Mouse (Mus musculus) lung, embryonic 14.5 days (tissue): Measurements from ENCODE around the gene Vwa8. TPM values are rescaled to one million over a fixed set of nuclear protein-coding genes. Genes with fewer than 3 reads are reported as not detected.

Experiments
- ATAC-seq: fragments of 200-750 bp; cut with Nextera tagmentation; 2 replicates; pipeline ENCODE4 v1.8.0; 2017; ENCODE audit warnings: mild to moderate bottlenecking, moderate TSS enrichment, moderate library complexity; ENCODE audit not compliant: insufficient read depth
- DNase-seq: peaks from one replicate; pipeline ENCODE4 v3.0.0-alpha.2; 2015
- H3K27ac ChIP-seq: fragments of 300-500 bp; sonication (generic); 2 replicates; pipeline ENCODE4 v1.5.1; 2014; ENCODE audit warnings: low read depth, mild to moderate bottlenecking, moderate library complexity
- H3K27me3 ChIP-seq: fragments of 300-500 bp; sonication (generic); 2 replicates; pipeline ENCODE4 v1.6.1; 2014; ENCODE audit warnings: low read length, control low read depth; ENCODE audit not compliant: insufficient read depth
- H3K36me3 ChIP-seq: fragments of 300-500 bp; sonication (generic); 2 replicates; pipeline ENCODE4 v1.6.1; 2014; ENCODE audit warnings: control low read depth; ENCODE audit not compliant: insufficient read depth
- H3K4me1 ChIP-seq: fragments of 300-500 bp; sonication (generic); 2 replicates; pipeline ENCODE4 v1.6.1; 2014; ENCODE audit warnings: antibody characterized with exemption, control low read depth; ENCODE audit not compliant: insufficient read depth
- H3K4me2 ChIP-seq: fragments of 300-500 bp; sonication (generic); 2 replicates; pipeline ENCODE4 v1.6.1; 2014; ENCODE audit warnings: mild to moderate bottlenecking
- H3K4me3 ChIP-seq: fragments of 300-500 bp; sonication (generic); 2 replicates; pipeline ENCODE4 v1.5.1; 2014; ENCODE audit warnings: low read depth, low read length
- H3K9ac ChIP-seq: fragments of 300-500 bp; sonication (generic); 2 replicates; pipeline ENCODE4 v1.6.1; 2014
- H3K9me3 ChIP-seq: fragments of 300-500 bp; sonication (generic); 2 replicates; pipeline ENCODE4 v1.6.1; 2016; ENCODE audit warnings: low read depth, low read length, control low read depth
- CTCF ChIP-seq: IDR thresholded peaks from 2 replicates; pipeline ENCODE4 v1.5.1; 2016; ENCODE audit warnings: antibody characterized with exemption, low read depth
- WGBS: fragments of 180-500 bp; shearing (Covaris S2); extraction: QIAGEN DNeasy Blood & Tissue Kit; methylation state at CpG from one replicate; pipeline ENCODE4 v1.1.7; 2014; 5-methylcytosine and 5-hydroxymethylcytosine counted together
- polyA plus RNA-seq: library from polyadenylated mRNA; unstranded; fragments of >200 nt; fragmentation: Nextera tagmentation; extraction: Ambion mirVana; gene quantifications from 2 replicates; pipeline ENCODE4 v1.2.1, GENCODE M21; 2014

Vwa8 gene
- polyA plus RNA-seq, 1 experiment from 2014 or later, result 12.5 TPM

- Histone ChIP-seq H3K4me1 (no peaks in the 10 kb centered on the region), H3K27ac (no peak overlapping the region), H3K27me3 (no peaks in the 10 kb centered on the region), H3K4me3 (no peak overlapping the region), H3K36me3 (no peaks in the 10 kb centered on the region), H3K4me2 (no peak overlapping the region), H3K9ac (no peak overlapping the region), H3K9me3 (no peaks in the 10 kb centered on the region)
- WGBS, result 87% methylated on average over 2 of the region's 2 CpGs
- DNase-seq, result no peak
- ATAC-seq, result no peak
- no peak for TF ChIP-seq CTCF
Observed at GRCm38 (mm10) chr14:79234513-79234912, 385.7 kb downstream of the Vwa8 start.

- Histone ChIP-seq H3K36me3 (no peaks in the 10 kb centered on the region), H3K9ac (no peak overlapping the region), H3K9me3 (no peaks in the 10 kb centered on the region), H3K4me3 (no peak overlapping the region), H3K27ac (no peak overlapping the region), H3K27me3 (no peaks in the 10 kb centered on the region), H3K4me2 (no peak overlapping the region), H3K4me1 (no peaks in the 10 kb centered on the region)
- ATAC-seq (no peak), DNase-seq (no peak)
- TF ChIP-seq CTCF, result no peak
- 62% methylated on average over 5 of the region's 5 CpGs for WGBS
Observed at GRCm38 (mm10) chr14:79235157-79235556, 386.3 kb downstream of the Vwa8 start.

DNA sequence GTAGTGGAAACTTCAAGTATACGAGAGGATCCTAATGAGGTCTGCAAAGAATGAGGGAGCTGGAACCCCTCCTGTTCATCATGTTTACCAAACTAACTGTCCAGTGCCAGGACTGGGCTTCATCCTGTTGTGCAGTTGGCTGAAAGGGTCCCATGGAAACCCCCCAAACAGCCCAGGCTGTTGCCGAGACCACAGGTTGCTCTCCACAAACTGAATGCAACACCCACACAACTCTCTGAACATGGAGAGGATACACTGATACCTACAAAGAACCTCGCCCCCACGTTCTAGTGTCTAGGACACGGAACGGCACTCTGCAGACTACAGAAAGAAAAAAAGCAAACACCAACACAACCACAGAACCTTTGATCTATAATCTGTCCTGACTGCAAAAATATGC is 387.4 kb downstream of the Vwa8 start:
- Histone ChIP-seq H3K27ac (no peak overlapping the region), H3K4me3 (no peak overlapping the region), H3K9me3 (no peaks in the 10 kb centered on the region), H3K9ac (no peak overlapping the region), H3K27me3 (no peaks in the 10 kb centered on the region), H3K36me3 (no peaks in the 10 kb centered on the region), H3K4me1 (no peaks in the 10 kb centered on the region), H3K4me2 (no peak overlapping the region)
- ATAC-seq (no peak), DNase-seq (no peak)
- TF ChIP-seq CTCF, result no peak
- WGBS, result 61% methylated on average over 6 of the region's 6 CpGs

GRCm38 (mm10) chr14:79239402-79239801 is 390.6 kb downstream of the Vwa8 start:
- Histone ChIP-seq H3K9me3 (no peaks in the 10 kb centered on the region), H3K9ac (no peak overlapping the region), H3K27me3 (no peaks in the 10 kb centered on the region), H3K4me3 (no peak overlapping the region), H3K4me2 (no peak overlapping the region), H3K4me1 (no peaks in the 10 kb centered on the region), H3K27ac (no peak overlapping the region), H3K36me3 (no peaks in the 10 kb centered on the region)
- ATAC-seq, result no peak
- no peak for DNase-seq
- no peak for TF ChIP-seq CTCF
- WGBS, result 67% methylated on average over 12 of the region's 12 CpGs

DNA sequence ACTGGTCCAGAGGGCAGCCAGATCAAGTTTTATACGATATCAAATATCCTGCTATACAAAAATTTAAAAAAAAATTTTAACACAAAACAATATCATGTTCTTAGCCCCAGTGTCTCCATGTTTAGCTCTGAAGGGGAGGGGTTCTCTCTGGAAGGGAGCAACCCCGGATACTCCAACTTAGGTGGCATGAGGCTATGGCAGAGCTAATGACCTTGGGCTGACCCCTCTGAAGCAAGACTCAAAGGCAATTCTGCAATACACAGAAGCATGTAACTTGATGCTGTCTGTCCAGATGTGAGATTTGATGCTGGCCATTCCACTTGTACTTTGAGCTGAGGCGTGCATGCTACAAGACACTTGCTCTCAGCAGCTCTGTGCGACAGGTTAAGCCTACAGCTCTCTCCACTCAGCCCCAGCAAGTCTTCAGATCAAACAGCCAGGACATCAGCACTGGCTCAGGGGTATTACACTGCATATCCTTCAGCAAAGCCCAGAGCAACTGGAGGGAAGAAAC is 392.3 kb downstream of the Vwa8 start:
- Histone ChIP-seq H3K4me1 (no peaks in the 10 kb centered on the region), H3K27ac (no peak overlapping the region), H3K4me3 (no peak overlapping the region), H3K9ac (no peak overlapping the region), H3K9me3 (no peaks in the 10 kb centered on the region), H3K36me3 (no peaks in the 10 kb centered on the region), H3K27me3 (no peaks in the 10 kb centered on the region), H3K4me2 (no peak overlapping the region)
- no peak for TF ChIP-seq CTCF
- ATAC-seq, result no peak
- no peak for DNase-seq
- WGBS, result 33% methylated on average over 4 of the region's 4 CpGs

- Histone ChIP-seq H3K27me3 (no peaks in the 10 kb centered on the region), H3K36me3 (no peaks in the 10 kb centered on the region), H3K4me2 (no peak overlapping the region), H3K9ac (no peak overlapping the region), H3K4me1 (no peaks in the 10 kb centered on the region), H3K9me3 (no peaks in the 10 kb centered on the region), H3K4me3 (no peak overlapping the region), H3K27ac (no peak overlapping the region)
- 62% methylated on average over 6 of the region's 6 CpGs for WGBS
- TF ChIP-seq CTCF, result no peak
- DNase-seq (no peak), ATAC-seq (no peak)
Observed at GRCm38 (mm10) chr14:79241656-79242385, 393.0 kb downstream of the Vwa8 start.

DNA sequence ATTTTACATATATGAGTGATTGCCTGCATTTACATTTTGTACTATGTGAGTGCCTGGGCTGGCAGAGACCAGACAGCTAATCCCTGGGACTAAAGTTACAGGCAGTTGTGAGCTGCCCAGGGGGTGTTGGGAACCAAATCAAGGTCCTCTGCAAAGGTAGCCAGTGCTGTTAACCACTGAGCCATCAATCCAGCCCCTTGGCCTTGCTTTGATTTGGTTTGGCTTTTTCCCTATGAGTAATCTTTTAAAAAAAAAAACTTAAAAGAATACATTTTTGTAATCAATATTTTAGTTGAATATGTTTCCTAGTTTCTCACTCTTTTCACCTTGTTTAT is 393.5 kb downstream of the Vwa8 start:
- H3K27me3 ChIP-seq, result no peaks in the 10 kb centered on the region
- DNase-seq, result no peak
- H3K27ac ChIP-seq, result no peak overlapping the region
- H3K9me3 ChIP-seq, result no peaks in the 10 kb centered on the region
- H3K4me2 ChIP-seq, result no peak overlapping the region
- H3K9ac ChIP-seq, result no peak overlapping the region
- no peak for TF ChIP-seq CTCF
- no peak for ATAC-seq
- no peaks in the 10 kb centered on the region for H3K4me1 ChIP-seq
- no peak overlapping the region for H3K4me3 ChIP-seq
- no peaks in the 10 kb centered on the region for H3K36me3 ChIP-seq
